Mouse (Mus musculus): ENCODE measurements at regions not wholly inside any gene's neighbourhood (a gene's known extent, or its start where the extent isn't known, plus 50 kb on each side); places are given as distances from the start of the nearest gene placed in this dataset.

DNA sequence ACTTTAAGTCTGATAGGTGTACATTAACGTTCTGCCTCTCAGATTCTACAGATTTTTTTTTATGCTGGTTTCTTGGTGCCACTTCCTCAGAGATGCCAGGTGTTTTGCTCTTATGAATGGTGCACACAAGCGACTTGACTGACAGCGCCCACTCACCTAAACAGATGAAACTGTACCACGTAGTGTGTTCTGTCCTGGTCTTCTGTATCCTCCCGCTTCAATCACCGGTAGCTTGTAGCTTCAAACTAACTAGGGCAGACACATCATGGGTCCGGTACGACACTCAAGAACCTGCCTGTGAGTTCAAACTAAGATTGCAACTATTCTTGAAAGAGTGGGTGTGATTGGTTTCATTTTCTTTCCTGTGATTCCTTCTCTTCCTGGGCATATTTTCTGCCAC is 198.0 kb upstream of the Satb1 start:
- DNase-seq: no peak

DNA sequence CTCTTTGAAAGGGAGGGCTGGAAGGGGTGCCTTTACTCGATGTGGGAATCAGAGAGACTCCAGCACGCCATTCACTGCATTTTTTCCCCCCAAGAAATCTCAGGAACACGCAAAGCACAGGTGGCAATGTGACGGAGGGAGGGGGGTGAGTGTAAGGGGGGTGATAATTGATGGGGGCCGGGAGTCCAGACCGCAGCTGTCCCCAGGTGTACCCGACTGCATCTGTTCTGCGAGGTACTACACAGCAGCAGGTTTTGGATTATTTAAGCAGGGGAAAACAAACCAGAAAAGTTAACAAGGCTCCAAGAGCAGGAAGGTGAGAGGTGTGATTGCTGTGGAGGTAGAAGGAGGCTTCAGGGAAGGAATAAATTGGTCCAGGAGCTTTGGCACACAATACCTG is 153.8 kb upstream of the Satb1 start:
- no peak for DNase-seq

DNA sequence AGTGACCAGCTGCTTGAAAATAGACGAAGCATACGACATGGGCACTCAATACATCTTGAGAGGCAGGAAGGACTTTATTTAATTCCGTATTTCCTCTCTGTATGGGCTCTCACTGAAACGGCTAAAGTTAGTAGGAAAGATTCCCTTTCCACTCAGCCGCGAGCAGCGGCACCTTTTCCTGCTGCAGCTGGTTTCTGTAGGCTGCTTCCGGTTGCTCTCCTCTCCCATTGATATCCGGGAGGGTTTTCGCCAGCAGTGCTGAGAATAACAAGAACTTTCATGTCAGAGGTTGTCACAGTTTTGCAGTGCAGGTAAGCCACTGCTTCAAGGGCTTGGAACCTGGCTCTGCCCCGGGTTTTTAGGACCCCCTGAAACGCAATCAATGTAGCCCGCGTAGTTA is 153.1 kb upstream of the Satb1 start:
- no peak for DNase-seq

DNA sequence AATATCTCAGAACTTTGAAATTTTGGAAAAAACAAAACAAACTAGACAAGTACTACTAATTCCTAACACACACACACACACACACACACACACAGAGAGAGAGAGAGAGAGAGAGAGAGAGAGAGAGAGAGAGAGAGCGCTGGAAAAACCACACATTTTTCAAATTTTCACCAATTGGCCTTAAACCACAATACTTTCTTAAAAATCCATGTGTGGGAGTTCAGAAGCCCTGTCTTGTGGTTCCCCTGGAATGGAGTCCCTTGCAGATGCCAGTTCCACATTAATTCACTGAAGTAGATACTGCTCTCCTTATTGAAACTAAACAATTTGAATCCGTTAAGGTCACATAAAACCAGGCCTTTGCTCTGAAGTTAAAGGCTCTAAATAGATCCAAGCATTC is 146.0 kb upstream of the Satb1 start:
- DNase-seq: no peak

DNA sequence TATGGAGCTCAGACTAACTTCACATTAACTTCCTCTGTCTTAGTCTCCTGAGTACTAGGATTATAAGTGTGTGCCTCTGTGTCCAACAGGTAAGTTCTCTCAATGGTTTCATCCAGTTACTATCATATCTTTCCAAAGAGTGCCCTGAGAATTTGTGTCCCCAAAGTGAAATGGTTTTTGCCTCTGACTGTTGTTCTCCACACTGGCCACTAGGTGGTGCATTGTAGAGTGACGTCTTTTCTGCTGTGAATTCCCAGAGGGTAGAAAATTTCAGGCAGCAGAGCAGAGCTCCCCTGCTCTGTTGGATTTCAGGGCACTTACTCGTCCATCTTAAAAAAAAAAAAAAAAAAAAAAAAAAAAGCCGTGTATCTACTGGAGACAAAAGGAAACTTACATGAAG is 138.4 kb upstream of the Satb1 start:
- no peak for DNase-seq

DNA sequence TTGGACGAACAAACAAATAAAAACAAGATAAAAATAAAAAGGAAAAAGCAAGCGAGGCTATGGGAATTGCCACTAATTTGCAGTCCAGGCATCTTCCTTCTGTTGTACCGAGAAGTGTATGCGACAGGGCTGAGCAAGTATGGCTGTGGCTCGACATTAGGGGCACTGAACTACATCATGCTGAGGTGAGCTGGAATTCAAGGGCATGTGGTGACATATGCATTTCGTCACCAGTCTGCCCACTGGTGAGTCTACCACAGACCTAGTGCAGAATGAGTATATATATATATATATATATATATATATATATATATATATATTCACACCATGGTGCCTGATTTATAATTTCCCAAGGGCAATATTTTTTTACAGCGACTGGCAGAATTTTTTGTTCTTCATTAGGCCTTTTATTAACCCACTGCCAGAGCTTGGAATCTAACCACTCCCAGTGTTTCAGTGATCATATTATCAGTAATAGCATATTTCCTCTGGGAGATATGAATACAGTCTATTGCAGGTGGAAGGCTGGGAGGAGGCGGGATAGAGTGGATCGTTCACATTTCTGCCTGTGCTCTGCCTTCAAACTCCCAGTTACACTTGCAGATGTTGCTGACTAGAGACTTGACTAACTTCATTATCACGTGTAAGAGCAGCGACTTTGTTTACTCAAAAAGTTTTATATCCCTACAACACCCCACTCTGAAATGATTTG is 133.6 kb upstream of the Satb1 start:
- DNase-seq: no peak

DNA sequence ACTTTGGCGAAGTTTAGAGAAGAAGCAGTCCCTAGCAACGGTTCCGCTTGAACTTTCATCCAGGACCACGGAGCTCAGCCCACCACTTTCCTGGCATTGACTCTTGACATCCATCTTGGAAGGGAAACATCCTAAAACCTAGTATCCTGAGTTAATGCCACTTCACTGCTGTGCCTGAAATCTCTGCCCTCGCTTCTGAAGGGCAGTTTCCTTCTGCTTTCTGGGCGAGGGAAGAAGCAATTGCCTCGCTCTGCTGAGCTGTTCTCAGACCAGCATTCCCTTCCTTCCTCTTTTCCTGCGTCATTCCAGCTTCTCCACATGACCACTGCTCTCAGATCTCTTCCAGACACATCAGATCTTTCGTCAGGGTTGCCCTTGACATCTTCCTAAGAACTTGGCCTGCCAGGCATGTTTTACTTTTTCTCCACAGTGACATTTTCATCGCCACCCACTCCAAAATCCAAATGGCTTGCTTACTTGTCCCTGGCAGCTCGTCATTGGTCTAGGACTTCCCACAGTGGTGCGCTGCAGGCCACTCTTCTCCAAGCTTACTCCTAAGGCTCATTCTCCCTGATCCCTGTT is 129.5 kb upstream of the Satb1 start:
- DNase-seq: no peak

DNA sequence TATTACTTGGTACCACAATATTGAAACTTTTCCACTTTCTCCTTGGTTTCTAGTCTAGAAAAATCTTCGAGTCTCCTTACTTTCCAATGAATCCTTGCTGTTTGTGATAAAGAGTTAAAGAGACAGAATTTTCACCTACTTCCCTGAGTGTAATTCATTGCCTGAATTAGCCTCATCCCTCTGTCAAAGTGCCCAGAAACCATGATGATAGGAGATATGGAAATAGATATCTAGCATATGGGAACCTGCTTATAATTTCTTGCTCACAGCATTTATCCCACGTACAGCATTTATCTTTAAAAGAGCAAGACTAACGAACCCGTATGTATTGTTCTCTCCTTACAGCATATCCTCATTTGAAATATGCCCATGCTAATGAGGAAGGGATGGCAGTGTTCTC is 128.2 kb upstream of the Satb1 start:
- DNase-seq: no peak

DNA sequence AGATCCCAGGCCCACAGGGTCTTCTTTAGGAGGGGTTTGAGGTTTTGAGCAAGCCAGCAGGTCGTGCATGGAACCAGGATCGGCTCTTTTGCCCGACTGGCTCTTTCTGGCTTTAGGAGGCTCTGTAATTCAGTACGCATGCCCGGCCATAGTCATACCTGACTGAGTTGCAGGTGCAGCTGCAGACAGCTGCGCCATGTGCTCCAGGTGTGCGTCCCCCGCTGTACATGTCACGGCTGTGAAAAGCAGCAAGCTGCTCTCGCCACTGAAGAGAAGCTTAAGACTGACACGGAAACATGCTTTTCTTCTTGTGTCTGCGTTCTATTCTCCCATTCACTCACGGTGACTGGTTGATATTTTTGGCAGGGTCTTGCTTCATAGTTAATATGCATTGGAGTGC is 123.2 kb upstream of the Satb1 start:
- no peak for DNase-seq

DNA sequence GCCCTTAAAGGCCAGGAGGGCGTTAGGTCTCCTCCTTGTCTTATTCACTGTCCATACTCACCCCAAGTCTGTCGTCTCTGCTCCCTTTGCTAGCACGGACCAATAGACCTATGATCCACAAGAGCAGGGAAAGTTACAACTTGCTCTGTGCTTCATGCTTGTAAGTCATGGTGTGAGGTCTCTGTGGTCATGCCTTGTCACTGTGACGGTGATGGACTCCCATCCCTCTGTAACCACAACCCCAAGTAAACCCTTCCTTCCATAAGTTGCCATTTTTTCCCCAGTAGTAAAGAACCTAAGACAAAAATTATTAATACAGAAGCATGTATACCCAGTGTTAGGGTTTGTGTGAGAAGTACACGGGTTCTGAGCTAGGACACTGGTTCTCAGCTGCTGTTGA is 104.6 kb upstream of the Satb1 start:
- DNase-seq: no peak

DNA sequence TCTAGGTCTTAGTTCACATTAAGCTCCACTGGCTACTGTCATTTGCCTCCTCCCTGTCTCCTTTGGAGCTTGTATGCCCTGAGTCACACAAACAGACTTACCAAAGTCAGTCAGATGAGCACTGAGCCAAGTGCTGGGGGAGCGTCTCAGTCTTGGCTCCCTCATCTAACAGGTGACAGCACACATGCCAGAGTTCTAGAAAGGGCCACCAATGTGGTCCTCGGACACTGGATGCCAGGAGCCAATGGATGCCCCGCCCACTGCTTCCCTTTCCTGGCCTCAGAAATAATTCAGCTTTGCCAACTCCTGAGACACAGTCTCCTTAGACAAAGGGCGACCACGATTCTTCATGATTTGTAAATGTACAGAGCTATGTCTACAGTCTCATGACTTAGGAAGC is 103.0 kb upstream of the Satb1 start:
- no peak for DNase-seq

DNA sequence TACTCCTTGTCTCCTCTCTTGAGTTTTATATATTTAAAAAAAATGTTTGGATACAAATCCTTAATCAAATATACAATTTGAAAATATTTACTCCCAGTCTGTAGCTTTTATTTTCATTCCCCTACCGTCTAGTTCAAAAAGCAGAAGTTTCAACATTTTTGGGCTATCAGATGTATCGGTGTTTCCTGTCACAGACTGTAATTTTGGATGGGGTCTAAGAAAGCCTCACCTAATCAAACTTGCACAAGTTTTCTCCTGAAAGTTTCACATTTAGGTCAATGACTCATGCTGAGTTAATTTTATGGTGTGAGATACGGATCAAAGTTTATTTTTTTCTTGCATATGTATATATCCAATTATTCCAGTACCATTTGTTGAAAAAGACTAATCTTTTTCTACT is 93.3 kb upstream of the Satb1 start:
- DNase-seq: no peak

DNA sequence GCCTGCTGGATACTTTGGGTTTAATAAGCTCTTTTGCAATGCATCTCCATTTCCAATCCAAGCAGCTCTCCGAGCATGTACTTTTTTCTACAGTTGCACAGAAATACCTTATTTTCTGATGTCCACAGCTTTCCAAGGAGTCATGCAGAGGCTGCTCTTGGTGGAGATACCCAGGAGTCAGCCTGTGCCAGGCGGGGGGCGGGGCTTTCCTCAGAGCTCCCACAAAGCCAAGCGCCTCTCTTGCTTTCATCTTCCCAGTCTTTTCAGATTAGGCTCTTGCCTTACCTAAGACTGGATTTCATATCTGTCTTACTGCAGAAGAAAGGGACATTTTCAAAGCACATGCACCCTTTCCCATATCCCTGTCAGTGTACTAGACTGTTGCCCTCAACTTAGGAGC is 73.9 kb upstream of the Satb1 start:
- DNase-seq: no peak

DNA sequence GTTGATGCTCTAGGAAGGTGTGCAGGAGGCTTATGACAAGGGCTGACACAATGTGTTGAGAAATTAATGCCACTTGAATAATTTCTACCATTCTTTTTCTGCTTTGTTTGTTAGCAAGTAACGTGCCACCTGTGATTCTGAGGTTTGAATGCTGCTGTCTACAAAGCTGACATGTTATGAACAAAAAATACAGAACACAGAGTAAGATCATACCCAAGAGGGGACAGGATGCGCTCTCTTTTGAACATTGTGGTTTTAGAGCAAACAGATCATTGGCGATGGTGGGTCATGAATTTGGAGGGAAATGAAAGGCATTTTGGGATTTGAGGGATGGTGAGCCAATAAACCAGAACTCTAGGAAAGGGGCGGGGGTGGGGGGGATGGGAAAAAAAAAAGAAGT is 73.3 kb upstream of the Satb1 start:
- DNase-seq: no peak

DNA sequence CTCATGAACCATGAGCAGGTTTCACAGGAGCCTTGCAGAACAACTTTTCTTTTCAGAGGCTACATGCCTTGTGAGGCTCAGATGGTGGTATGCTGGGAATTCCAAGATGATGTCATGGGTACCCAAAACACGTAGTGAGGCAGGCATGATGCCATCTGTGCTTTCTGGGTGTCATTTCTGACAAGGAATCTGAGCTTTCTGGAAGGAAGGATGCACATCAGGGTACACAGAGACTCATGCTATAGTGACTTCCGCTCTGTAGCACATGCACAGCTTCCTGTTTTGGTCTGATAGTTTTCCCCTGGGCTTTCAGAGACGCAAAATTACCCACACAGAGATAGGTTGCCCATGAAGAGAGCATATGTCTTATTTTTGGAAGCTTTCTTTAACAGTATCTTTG is 70.8 kb upstream of the Satb1 start:
- DNase-seq: no peak

DNA sequence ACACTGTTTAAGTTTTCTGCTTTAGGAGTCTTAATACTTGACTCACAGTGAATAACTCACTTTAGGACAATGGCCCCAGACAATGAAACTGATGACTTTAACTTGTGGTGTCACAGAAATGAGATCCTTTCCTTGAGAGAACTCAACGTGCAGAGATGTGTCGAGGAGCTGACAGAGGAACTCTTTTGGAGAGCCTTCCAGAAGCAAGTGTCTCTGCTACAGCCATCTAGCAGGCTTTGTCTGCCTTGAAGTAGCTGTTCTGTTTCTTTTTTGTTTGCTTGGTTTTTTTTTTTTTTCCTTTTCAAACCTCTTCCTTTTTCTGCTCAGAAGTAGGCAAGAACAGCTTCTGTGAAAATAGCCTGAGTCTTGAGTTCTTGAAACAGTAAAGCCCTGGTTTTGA is 66.3 kb upstream of the Satb1 start:
- DNase-seq: no peak

DNA sequence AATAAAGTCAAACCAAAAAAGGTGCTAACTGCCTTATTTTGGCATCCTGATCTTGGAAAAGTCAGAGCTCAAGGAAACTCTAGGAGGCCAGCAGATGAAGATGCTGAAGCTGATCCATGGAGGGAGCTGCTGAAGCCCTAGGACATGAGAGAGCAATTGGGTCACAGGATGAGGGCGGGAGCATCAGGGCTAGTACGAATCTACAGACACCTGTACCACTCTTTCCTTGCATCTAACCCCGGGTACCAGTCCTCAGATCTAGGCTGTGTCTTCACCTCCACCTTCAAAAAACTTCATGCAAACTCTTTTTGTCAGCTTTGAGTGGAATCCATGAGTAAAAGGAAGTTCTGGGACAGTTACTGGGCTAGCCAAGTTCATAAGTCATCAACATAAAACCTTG is 63.1 kb upstream of the Satb1 start:
- no peak for DNase-seq

DNA sequence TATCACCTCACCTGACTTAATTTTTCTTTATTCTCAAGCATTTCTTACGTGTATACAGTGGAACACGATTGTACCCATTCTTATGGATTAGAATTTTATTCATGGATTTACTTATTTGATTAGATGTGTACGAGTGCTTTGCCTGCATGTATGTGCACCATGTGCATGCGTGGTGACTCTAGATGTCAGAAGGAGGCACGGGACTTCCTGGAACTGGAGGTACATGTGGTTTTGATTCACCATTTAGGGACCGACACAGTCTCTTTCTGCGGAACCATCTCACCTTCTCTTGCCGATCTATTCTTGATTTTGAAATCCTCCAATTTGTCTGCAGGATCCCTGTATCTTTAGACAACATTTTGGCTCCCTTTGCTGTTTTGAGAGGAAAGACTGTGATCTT is 61.2 kb upstream of the Satb1 start:
- DNase-seq: no peak

DNA sequence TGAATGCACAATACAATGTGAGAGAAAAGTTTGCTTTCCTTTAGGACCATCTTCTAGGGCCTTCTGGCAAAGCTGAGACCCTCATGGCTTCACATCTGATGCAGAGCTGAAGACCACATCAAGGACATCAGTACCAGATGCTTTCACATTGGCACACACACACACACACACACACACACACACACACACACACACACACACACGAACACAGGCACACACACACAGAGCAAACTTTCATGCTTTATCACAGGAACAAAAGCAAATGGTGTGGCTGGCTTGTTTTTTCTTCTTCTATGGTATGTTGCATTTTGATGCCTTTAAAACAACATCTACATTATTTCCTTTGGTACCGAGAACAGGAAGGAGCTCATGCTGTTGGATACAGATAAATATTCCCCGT is 59.8 kb upstream of the Satb1 start:
- no peak for DNase-seq

DNA sequence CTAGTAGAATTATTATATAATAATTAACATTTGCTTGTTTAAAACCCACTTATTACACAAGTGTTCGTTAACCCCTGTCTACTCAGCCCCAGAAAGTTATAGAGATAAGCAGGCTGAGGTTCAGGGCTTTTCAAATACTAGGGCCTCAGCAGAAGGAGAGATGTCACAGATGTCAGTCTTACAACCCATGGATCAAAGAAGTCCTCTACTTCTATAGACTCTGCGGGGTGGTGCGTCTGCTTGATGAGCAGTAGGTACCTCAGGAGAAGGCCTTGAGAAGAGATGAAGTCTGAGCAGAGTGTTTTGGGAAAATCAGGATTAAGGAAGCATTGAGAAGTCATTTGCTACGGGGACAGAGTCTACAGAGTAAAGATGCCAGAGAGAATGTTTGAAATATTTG is 59.1 kb upstream of the Satb1 start:
- DNase-seq: no peak

Measured in right cerebral cortex, postnatal 4 days (tissue).